Mouse (Mus musculus) adipose tissue, adult 10 weeks (tissue): ENCODE results near the gene Use1. TPM values are rescaled to one million over a fixed set of nuclear protein-coding genes. Genes with fewer than 3 reads are reported as not detected.

ENCODE experiments used
- polyA plus RNA-seq: library from polyadenylated mRNA; stranded (reverse); fragments of 350-450 nt; fragmentation: Illumina TruSeq; extraction: RNeasy Lipid Tissue Mini Kit (QIAGEN cat#74804); gene quantifications from one replicate; pipeline ENCODE4 v1.2.3, GENCODE M21; 2014; ENCODE audit warnings: low read depth, low replicate concordance

The Use1 gene
- 215 TPM for polyA plus RNA-seq

GRCm38 (mm10) chr8:71366771-71367528 is at the start of gene Use1:
Gene Use1 (plus strand): TSS chr8:71366848.

GRCm38 (mm10) chr8:71371236-71371848 is 4.7 kb downstream of the Use1 start, which contains the start of gene Ocel1:
Gene Ocel1 (plus strand): TSS chr8:71371298.

GRCm38 (mm10) chr8:71381421-71381970 is 14.8 kb downstream of the Use1 start, which contains the start of gene Nr2f6:
Gene Nr2f6 (minus strand): TSS chr8:71381960.

GRCm38 (mm10) chr8:71395629-71396028 is 29.0 kb downstream of the Use1 start, which contains the start of gene Ushbp1:
Gene Ushbp1 (minus strand): TSS chr8:71395802.

GRCm38 (mm10) chr8:71396639-71397305 is 30.1 kb downstream of the Use1 start, which contains the start of gene Babam1:
Gene Babam1 (plus strand): TSS chr8:71396861.

GRCm38 (mm10) chr8:71405401-71406098 is 38.9 kb downstream of the Use1 start, which contains the start of gene Ankle1:
Gene Ankle1 (plus strand): TSS chr8:71406010.

Other genes with a start within 250 kb of the Use1 start
- gene Myo9b, start 94.1 kb upstream of the Use1 start, polyA plus RNA-seq: 28.8 TPM
- gene Haus8, start 93.9 kb upstream of the Use1 start, polyA plus RNA-seq: 4.7 TPM
- gene Ocel1, start 4.5 kb downstream of the Use1 start, polyA plus RNA-seq: 12.3 TPM
- gene Nr2f6, start 15.1 kb downstream of the Use1 start, polyA plus RNA-seq: 45.7 TPM
- 29.6 TPM for gene Ushbp1, start 29.0 kb downstream of the Use1 start, polyA plus RNA-seq
- 74.2 TPM for gene Babam1, start 30.0 kb downstream of the Use1 start, polyA plus RNA-seq
- 1.2 TPM for gene Ankle1, start 39.2 kb downstream of the Use1 start, polyA plus RNA-seq
- 16.7 TPM for gene Abhd8, start 96.8 kb downstream of the Use1 start, polyA plus RNA-seq
- gene Mrpl34, start 98.1 kb downstream of the Use1 start, polyA plus RNA-seq: 57.3 TPM
- 59.1 TPM for gene Dda1, start 102.4 kb downstream of the Use1 start, polyA plus RNA-seq
- 9.2 TPM for gene Ano8, start 119.1 kb downstream of the Use1 start, polyA plus RNA-seq
- gene Gtpbp3, start 121.3 kb downstream of the Use1 start, polyA plus RNA-seq: 14.5 TPM
- gene Plvap, start 144.9 kb downstream of the Use1 start, polyA plus RNA-seq: 33.6 TPM
- gene Ccdc194, start 158.9 kb downstream of the Use1 start, polyA plus RNA-seq: not detected
- gene Bst2, start 170.6 kb downstream of the Use1 start, polyA plus RNA-seq: 70.8 TPM
- gene Mvb12a, start 176.1 kb downstream of the Use1 start, polyA plus RNA-seq: 72.0 TPM
- 3.1 TPM for gene Tmem221, start 192.0 kb downstream of the Use1 start, polyA plus RNA-seq
- 0.98 TPM for gene Nxnl1, start 199.8 kb downstream of the Use1 start, polyA plus RNA-seq
- gene Slc27a1, start 202.0 kb downstream of the Use1 start, polyA plus RNA-seq: 216 TPM
- gene Pgls, start 225.3 kb downstream of the Use1 start, polyA plus RNA-seq: 87.6 TPM
- 2.5 TPM for gene Fam129c, start 230.8 kb downstream of the Use1 start, polyA plus RNA-seq
- 76.1 TPM for gene Colgalt1, start 244.2 kb downstream of the Use1 start, polyA plus RNA-seq